Mouse (Mus musculus) CH12.LX (cell line): ENCODE results near the gene Macrod2.

ENCODE experiments used
- CTCF ChIP-seq, 2 experiments: IDR thresholded peaks in 1 of 2; conservative IDR thresholded peaks in 1 of 2; 2 replicates each; pipeline ENCODE4 v1.5.1; 2011 to 2012; ENCODE audit warnings: low read depth in 2 of 2, low read length in 2 of 2, improper control_type of control experiment in 1 of 2, inconsistent platforms in 1 of 2, mild to moderate bottlenecking in 1 of 2, moderate library complexity in 1 of 2
- EP300 ChIP-seq: IDR thresholded peaks from 2 replicates; pipeline ENCODE4 v1.6.1; 2011; ENCODE audit warnings: low read length, improper control_type of control experiment
- JUND ChIP-seq: conservative IDR thresholded peaks from 2 replicates; pipeline ENCODE4 v1.6.1; 2011; ENCODE audit warnings: low read depth, low read length, improper control_type of control experiment
- MAFK ChIP-seq: IDR thresholded peaks from 2 replicates; pipeline ENCODE4 v1.6.1; 2011; ENCODE audit warnings: low read length, improper control_type of control experiment; ENCODE audit not compliant: insufficient replicate concordance
- MAX ChIP-seq: IDR thresholded peaks from 2 replicates; pipeline ENCODE4 v1.6.1; 2011; ENCODE audit warnings: low read length, improper control_type of control experiment
- MAZ ChIP-seq: IDR thresholded peaks from 2 replicates; pipeline ENCODE4 v1.6.1; 2012; ENCODE audit warnings: low read depth, mild to moderate bottlenecking, inconsistent platforms, low read length, improper control_type of control experiment, moderate library complexity
- MEF2A ChIP-seq: IDR thresholded peaks from 2 replicates; pipeline ENCODE4 v1.6.1; 2014; ENCODE audit warnings: low read depth, mild to moderate bottlenecking, inconsistent platforms, low read length, improper control_type of control experiment, borderline replicate concordance
- POLR2A ChIP-seq: IDR thresholded peaks from 2 replicates; pipeline ENCODE4 v1.6.1; 2011; ENCODE audit warnings: low read depth, mild to moderate bottlenecking, improper control_type of control experiment, low read length
- POLR2AphosphoS2 ChIP-seq: IDR thresholded peaks from 2 replicates; pipeline ENCODE4 v1.6.1; 2011; ENCODE audit warnings: low read depth, low read length, improper control_type of control experiment
- RAD21 ChIP-seq: IDR thresholded peaks from 2 replicates; pipeline ENCODE4 v1.6.1; 2011; ENCODE audit warnings: low read depth, mild to moderate bottlenecking, low read length, improper control_type of control experiment, moderate library complexity
- RCOR1 ChIP-seq: conservative IDR thresholded peaks from 2 replicates; pipeline ENCODE4 v1.6.1; 2012; ENCODE audit warnings: low read depth, mild to moderate bottlenecking, inconsistent platforms, low read length, improper control_type of control experiment
- SIN3A ChIP-seq: IDR thresholded peaks from 2 replicates; pipeline ENCODE4 v1.6.1; 2012; ENCODE audit warnings: low read length, improper control_type of control experiment, inconsistent platforms
- ZMIZ1 ChIP-seq: IDR thresholded peaks from 2 replicates; pipeline ENCODE4 v1.6.1; 2012; ENCODE audit warnings: low read depth, mild to moderate bottlenecking, inconsistent platforms, low read length, improper control_type of control experiment

DNA sequence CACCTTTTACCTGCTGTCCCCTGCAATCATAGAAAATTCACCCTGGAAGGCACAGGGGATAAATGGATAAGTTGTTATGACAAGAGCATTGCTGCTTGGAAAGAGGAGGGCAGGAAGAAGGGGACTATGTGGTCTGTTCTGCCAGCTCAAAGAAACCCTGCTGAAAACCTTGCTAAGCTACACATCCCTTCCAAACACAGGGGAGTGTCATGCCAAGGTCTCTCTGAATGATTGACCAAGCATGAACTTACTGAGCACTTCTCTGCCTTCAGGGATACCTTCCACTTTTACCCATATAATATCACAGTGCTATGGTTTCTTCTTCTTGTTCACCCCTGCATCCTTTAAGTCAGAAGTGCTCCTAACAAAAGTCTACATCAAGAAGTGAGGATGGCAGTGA lies 1502.8 kb downstream of the Macrod2 start:
- no peak for TF ChIP-seq CTCF (conservative IDR thresholded peaks at IDR 0.05 in 1 of 2, IDR thresholded peaks at IDR 0.05 in 1 of 2; ENCODE audit: low read depth in 2 of 2, low read length in 2 of 2)
- TF ChIP-seq JUND = no peak
- no peak for TF ChIP-seq MEF2A
- no peak for TF ChIP-seq EP300
- no peak for TF ChIP-seq RCOR1
- no peak for TF ChIP-seq POLR2AphosphoS2
- no peak for TF ChIP-seq RAD21
- no peak for TF ChIP-seq MAX
- no peak for TF ChIP-seq POLR2A
- no peak for TF ChIP-seq MAFK
- TF ChIP-seq MAZ = no peak
- no peak for TF ChIP-seq SIN3A
- no peak for TF ChIP-seq ZMIZ1
